Mouse (Mus musculus) neural tube, embryonic 12.5 days (tissue): ENCODE data around the gene Samd8. TPM values are rescaled to one million over a fixed set of nuclear protein-coding genes. Genes with fewer than 3 reads are reported as not detected.

Experiments
- ATAC-seq: fragments of 200-750 bp; cut with Nextera tagmentation; 2 replicates; pipeline ENCODE4 v1.8.0; 2017; ENCODE audit warnings: low read depth, mild to moderate bottlenecking, moderate TSS enrichment, moderate library complexity; ENCODE audit not compliant: low FRiP score
- H3K27ac ChIP-seq: fragments of 300-500 bp; sonication (generic); 2 replicates; pipeline ENCODE4 v1.5.1; 2016
- H3K27me3 ChIP-seq: fragments of 300-500 bp; sonication (generic); replicated peaks from 2 replicates; pipeline ENCODE4 v1.6.1; 2016; ENCODE audit warnings: mild to moderate bottlenecking
- H3K36me3 ChIP-seq: fragments of 300-500 bp; sonication (generic); 2 replicates; pipeline ENCODE4 v1.6.1; 2016; ENCODE audit warnings: mild to moderate bottlenecking
- H3K4me1 ChIP-seq: fragments of 300-500 bp; sonication (generic); 2 replicates; pipeline ENCODE4 v1.6.1; 2016
- H3K4me2 ChIP-seq: fragments of 300-500 bp; sonication (generic); replicated peaks from 2 replicates; pipeline ENCODE4 v1.6.1; 2016; ENCODE audit warnings: mild to moderate bottlenecking
- H3K4me3 ChIP-seq: fragments of 300-500 bp; sonication (generic); 2 replicates; pipeline ENCODE4 v1.5.1; 2016
- H3K9ac ChIP-seq: fragments of 300-500 bp; sonication (generic); 2 replicates; pipeline ENCODE4 v1.6.1; 2016; ENCODE audit warnings: mild to moderate bottlenecking
- H3K9me3 ChIP-seq: fragments of 300-500 bp; sonication (generic); 2 replicates; pipeline ENCODE4 v1.6.1; 2016; ENCODE audit warnings: mild to moderate bottlenecking
- WGBS: fragments of 180-500 bp; shearing (Covaris S2); methylation state at CpG from one replicate; pipeline ENCODE4 v1.1.7; 2016; 5-methylcytosine and 5-hydroxymethylcytosine counted together
- polyA plus RNA-seq: library from polyadenylated mRNA; unstranded; fragments of >200 nt; fragmentation: Nextera tagmentation; extraction: Ambion mirVana; gene quantifications from 2 replicates; pipeline ENCODE4 v1.2.1, GENCODE M21; 2016

Gene Samd8
- polyA plus RNA-seq, 1 experiment from 2014 or later, result 14.6 TPM

DNA sequence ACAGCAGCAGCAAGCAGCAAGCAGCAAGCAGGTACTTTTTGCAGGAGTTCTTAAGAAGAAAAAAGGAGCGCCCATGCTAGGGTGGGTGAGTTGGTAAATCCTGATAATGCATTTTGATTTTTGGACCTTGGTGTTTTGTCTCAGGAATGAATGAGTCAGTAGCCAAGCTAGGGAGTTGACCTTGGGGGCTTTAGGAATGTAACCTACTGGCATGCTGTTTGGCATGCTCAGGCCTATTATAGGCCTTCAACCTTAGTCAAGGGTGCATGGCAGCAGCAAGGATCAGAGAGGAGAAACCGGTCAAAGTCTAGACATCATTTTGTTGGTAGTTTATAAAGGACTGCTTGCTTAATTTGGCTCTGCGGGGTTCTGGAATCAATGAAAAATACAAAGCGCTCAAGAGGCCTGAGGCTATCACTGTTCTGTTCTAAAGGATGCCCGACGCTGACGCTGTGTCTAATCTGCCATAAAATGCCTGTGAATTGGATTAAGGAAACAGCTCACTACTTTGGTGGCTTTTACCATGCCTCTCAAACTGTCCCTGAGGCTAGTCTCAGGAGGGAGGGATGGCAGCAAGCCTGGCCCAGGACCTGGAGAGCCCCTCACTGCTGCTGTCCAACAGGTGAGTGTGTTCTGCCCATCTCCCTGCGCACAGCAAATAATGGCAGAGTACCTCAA lies 28.2 kb upstream of the Samd8 start:
- Histone ChIP-seq H3K4me1 (peaks cover 3% of the 10 kb centered on the region; the same call in 1 of the 2 replicates), H3K9ac (no peak overlapping the region), H3K27me3 (no peaks in the 10 kb centered on the region), H3K27ac (no peak overlapping the region), H3K4me2 (no peak overlapping the region), H3K36me3 (no peaks in the 10 kb centered on the region), H3K4me3 (no peak overlapping the region), H3K9me3 (no peaks in the 10 kb centered on the region)
- no peak for ATAC-seq
- 65% methylated on average over 8 of the region's 8 CpGs for WGBS

DNA sequence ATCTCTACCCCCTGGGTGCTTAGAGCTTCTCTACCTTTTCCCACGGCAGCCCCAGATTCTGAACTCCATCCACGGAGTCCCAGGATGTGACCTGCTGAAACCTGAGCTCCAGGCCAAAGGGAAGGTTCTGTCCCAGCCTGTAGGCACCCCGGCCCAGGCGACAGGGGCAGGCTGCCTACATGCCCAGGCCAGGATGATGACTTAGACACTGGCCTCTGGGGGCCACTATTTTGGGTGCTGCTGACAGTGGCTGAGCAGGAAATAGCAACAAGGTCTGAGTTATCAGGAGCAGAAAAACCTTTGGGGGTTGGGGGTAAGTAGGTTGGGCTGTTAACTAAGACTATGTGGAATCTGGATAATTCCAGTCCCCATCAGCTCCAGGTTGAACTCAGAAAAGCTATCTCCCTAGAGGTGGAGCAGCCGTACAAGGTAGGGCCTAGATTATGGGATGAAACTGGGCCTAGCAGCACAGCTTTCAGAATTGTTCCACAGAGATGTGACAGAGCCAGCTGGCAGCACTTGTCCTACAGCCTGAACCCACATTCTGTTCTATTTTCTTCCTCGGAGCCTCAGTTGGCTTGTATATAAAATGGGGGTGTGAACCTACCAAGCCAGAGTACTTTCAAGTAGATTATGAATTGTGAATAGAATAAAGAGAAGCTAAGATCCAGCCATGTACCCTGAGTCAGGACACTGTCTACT lies 21.1 kb upstream of the Samd8 start:
- 0 out of 2 replicates have a peak, but pooled peaks cover 3% of the 10 kb centered on the region for H3K9me3 ChIP-seq
- H3K4me2 ChIP-seq, result no peak overlapping the region
- no peaks in the 10 kb centered on the region for H3K27me3 ChIP-seq
- H3K36me3 ChIP-seq, result no peaks in the 10 kb centered on the region
- no peak overlapping the region for H3K27ac ChIP-seq
- H3K9ac ChIP-seq, result no peak overlapping the region
- 80% methylated on average over 6 of the region's 6 CpGs for WGBS
- H3K4me3 ChIP-seq, result no peak overlapping the region
- ATAC-seq, result no peak
- no peaks in the 10 kb centered on the region for H3K4me1 ChIP-seq

DNA sequence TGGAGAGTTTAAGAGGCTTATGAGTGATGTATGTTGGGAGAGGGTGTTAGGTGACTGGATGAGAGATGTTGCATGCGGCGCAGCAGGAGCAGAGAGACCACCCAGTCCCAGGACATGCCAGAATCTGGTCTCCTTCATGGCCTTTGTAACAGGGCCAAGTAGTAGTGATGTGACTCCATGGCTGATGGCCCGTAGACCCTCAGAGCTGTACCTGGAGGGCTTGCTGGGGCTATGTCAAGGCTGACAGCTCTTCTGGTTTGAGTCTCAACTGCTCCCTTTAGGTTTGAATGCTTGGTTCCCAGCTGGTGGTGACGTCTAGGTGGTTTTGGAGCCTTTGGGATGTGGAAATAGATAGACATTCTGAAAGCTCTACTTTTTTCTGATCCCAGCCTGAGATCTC lies 20.4 kb upstream of the Samd8 start:
- 90% methylated on average over 4 of the region's 4 CpGs for WGBS
- no peak overlapping the region for H3K9ac ChIP-seq
- H3K9me3 ChIP-seq, result 0 out of 2 replicates have a peak, but pooled peaks cover 3% of the 10 kb centered on the region
- ATAC-seq, result no peak
- H3K36me3 ChIP-seq, result no peaks in the 10 kb centered on the region
- no peak overlapping the region for H3K4me3 ChIP-seq
- H3K4me2 ChIP-seq, result no peak overlapping the region
- no peak overlapping the region for H3K27ac ChIP-seq
- no peaks in the 10 kb centered on the region for H3K27me3 ChIP-seq
- H3K4me1 ChIP-seq, result no peaks in the 10 kb centered on the region

DNA sequence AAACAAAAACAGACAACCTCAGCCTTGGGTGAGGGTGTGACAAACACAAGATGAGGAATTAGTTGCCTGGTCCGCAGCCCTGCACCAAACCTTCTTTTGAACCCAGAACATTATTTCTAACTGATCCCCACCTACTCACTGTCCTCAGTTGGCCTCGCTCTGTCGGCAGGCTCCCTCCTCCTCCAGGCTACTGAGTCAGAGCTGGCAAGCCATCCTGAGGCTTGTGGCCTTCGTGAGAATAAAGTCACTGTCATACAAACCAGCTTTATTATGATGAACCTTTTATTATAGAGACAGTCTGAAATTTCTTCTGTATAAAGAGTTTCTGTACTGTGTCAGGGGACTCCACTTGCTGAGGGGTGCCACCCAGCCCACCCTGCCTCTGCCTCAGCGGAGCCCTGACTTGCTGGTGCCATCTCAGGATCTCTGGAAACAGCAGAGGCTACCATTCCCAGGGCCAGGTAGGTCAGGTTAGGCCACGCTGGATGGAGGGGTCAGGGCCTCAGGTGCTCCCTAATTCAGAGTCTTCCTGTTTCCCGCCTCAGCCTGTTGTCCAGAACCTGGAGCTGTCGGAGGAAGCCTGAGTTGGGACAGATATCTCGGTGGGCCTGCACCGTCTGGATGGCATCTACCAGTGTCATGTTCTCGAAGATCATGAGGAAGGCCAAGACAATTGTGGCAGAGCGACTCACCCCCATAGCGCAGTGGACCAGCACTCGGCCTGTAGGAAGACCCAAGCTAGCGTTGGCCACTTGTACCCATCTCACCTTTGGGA lies 17.0 kb upstream of the Samd8 start:
- H3K27me3 ChIP-seq, result no peaks in the 10 kb centered on the region
- no peaks in the 10 kb centered on the region for H3K36me3 ChIP-seq
- H3K4me2 ChIP-seq, result no peak overlapping the region
- no peaks in the 10 kb centered on the region for H3K4me1 ChIP-seq
- H3K9ac ChIP-seq, result no peak overlapping the region
- no peak overlapping the region for H3K27ac ChIP-seq
- no peak for ATAC-seq
- H3K4me3 ChIP-seq, result no peak overlapping the region
- WGBS, result 92% methylated on average over 15 of the region's 15 CpGs
- H3K9me3 ChIP-seq, result 0 out of 2 replicates have a peak, but pooled peaks cover 3% of the 10 kb centered on the region

DNA sequence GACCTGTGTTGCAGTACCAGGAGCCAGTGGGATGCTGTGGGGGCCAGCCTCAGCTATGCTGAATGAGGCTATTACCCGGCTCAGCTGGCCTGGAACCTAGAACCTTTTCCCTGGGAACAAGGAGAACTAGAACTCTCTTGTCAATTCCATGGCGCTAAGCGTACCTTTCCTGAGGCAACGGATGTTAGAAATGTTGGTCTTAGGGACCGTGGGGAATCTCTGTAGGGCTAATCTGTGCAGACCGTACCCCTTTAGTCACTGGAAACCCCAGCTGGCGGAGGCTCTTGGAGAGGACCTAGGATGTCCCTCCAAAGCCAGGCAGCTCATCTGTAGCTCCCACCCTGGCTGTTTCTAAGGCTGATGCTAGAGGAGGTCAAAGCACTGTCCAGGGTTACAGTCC lies 10.0 kb upstream of the Samd8 start:
- ATAC-seq, result no peak
- Histone ChIP-seq H3K4me3 (no peak overlapping the region), H3K9ac (no peak overlapping the region), H3K36me3 (no peaks in the 10 kb centered on the region), H3K27ac (no peak overlapping the region), H3K27me3 (no peaks in the 10 kb centered on the region), H3K4me1 (no peaks in the 10 kb centered on the region), H3K9me3 (no peaks in the 10 kb centered on the region), H3K4me2 (no peak overlapping the region)
- 95% methylated on average over 7 of the region's 7 CpGs for WGBS

DNA sequence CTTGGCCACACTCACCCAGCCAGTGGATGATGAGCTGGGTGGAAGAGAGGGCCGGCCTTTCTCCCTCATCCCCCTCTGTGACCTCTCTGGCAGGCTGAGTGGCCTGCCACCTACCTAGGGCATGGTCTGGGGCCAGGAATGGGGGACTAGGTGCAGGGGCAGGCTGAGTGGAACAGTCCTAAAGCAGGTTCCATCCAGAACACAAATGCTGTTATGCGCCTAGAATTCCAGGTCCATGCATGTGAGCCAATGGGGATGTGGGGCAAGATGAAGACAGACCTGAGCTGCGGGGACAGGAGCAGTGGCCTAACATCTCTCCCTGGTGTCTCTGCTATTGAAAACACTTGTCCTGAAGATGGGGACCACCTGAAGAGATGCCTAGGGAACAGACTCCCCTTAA lies 9.0 kb upstream of the Samd8 start:
- no peak overlapping the region for H3K4me2 ChIP-seq
- H3K4me1 ChIP-seq, result no peaks in the 10 kb centered on the region
- no peaks in the 10 kb centered on the region for H3K36me3 ChIP-seq
- ATAC-seq, result no peak
- H3K9ac ChIP-seq, result no peak overlapping the region
- 89% methylated on average over 3 of the region's 3 CpGs for WGBS
- no peaks in the 10 kb centered on the region for H3K9me3 ChIP-seq
- no peak overlapping the region for H3K27ac ChIP-seq
- H3K4me3 ChIP-seq, result no peak overlapping the region
- no peaks in the 10 kb centered on the region for H3K27me3 ChIP-seq

DNA sequence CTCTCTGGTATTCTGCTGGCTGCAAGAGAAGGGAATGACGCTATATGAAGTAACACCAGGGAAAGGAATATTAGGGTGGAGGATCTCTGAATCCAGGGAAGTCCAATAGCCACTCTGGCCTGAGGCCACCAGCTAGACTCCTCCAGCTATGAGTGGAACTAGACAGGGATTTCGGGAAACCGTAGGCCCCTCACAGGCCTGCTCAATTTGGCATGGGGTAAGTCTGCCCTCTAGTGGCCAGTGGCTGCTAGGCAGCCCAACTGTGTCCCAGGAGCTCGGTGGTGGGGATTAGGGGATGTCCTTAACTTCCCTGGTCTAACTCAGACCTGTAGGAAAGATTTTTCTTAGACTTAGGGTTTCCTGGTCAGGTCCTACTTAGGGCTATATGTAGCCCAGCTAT lies 8.5 kb upstream of the Samd8 start:
- ATAC-seq, result peak; percentile 63
- Histone ChIP-seq H3K36me3 (no peaks in the 10 kb centered on the region), H3K9me3 (no peaks in the 10 kb centered on the region), H3K27ac (no peak overlapping the region), H3K27me3 (no peaks in the 10 kb centered on the region), H3K4me2 (no peak overlapping the region), H3K9ac (no peak overlapping the region), H3K4me1 (no peaks in the 10 kb centered on the region), H3K4me3 (no peak overlapping the region)
- WGBS, result 11% methylated on average over 4 of the region's 4 CpGs

DNA sequence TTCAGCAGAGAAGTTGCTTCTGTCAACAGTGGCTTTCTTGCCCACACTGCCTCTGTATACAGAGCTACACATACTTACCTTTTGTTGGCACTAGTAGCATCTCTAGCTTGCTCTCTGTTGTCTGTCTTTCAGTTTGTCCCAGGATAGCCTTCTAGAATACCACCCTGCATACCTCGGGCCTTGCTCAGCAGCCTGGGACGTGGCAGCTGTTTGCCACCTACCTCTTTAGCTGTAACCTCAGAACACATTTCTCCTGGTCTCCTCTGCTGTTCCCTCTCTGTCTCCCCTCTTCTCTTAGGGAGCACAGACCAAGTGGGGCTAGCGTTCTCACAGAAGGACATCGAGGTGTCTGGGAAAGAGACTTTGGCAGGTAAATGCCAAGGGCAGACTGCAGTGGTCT lies 7.9 kb upstream of the Samd8 start:
- Histone ChIP-seq H3K4me3 (no peak overlapping the region), H3K4me1 (no peaks in the 10 kb centered on the region), H3K4me2 (no peak overlapping the region), H3K9ac (no peak overlapping the region), H3K27ac (no peak overlapping the region), H3K36me3 (no peaks in the 10 kb centered on the region), H3K9me3 (no peaks in the 10 kb centered on the region), H3K27me3 (no peaks in the 10 kb centered on the region)
- 88% methylated on average over 4 of the region's 4 CpGs for WGBS
- no peak for ATAC-seq

DNA sequence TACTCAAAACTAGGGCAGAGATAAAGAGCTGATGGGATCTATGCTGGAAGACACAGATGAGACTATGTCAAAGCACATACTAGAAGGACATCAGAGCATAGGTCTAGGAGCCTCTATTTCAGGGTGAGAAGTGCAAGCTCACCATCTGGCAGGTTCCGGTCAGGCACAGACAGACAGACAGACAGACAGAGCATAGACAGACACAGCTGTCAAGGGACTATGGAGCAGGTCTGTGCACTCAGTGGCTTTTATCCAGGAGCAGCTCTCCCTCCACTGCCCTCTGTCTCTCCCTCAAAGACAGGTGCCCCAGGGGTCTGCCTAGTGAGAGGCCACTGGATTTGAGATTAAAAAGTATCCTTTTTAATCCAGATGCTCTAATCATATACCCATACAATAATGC lies 6.2 kb upstream of the Samd8 start:
- WGBS, result 97% methylated on average over 1 of the region's 1 CpGs
- no peak overlapping the region for H3K4me2 ChIP-seq
- H3K27me3 ChIP-seq, result no peaks in the 10 kb centered on the region
- H3K4me1 ChIP-seq, result no peaks in the 10 kb centered on the region
- no peaks in the 10 kb centered on the region for H3K9me3 ChIP-seq
- ATAC-seq, result no peak
- H3K4me3 ChIP-seq, result no peak overlapping the region
- H3K27ac ChIP-seq, result no peak overlapping the region
- H3K9ac ChIP-seq, result no peak overlapping the region
- no peaks in the 10 kb centered on the region for H3K36me3 ChIP-seq

DNA sequence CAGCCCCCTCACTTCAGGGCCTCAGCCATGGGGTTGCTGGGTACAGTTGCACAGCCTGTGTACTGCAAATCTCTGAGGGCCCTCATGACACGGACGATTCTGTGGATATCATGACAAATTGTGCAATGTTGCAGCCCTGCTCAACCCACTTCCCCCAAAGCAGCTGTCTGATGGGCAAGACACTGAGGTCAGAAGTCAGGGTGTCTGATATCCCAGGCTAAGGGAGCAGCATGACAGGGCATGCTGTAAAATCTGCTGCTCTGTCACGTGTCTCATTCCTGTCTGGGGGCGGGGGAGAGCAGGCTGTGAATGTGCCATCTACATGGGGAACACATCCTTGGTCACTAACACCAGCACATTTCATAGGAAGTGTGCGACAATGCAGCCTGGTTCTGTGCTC lies 5.2 kb upstream of the Samd8 start:
- no peaks in the 10 kb centered on the region for H3K4me1 ChIP-seq
- H3K27me3 ChIP-seq, result no peaks in the 10 kb centered on the region
- H3K9ac ChIP-seq, result no peak overlapping the region
- H3K9me3 ChIP-seq, result no peaks in the 10 kb centered on the region
- no peak for ATAC-seq
- H3K4me2 ChIP-seq, result no peak overlapping the region
- no peak overlapping the region for H3K4me3 ChIP-seq
- 80% methylated on average over 5 of the region's 5 CpGs for WGBS
- H3K36me3 ChIP-seq, result no peaks in the 10 kb centered on the region
- H3K27ac ChIP-seq, result no peak overlapping the region

DNA sequence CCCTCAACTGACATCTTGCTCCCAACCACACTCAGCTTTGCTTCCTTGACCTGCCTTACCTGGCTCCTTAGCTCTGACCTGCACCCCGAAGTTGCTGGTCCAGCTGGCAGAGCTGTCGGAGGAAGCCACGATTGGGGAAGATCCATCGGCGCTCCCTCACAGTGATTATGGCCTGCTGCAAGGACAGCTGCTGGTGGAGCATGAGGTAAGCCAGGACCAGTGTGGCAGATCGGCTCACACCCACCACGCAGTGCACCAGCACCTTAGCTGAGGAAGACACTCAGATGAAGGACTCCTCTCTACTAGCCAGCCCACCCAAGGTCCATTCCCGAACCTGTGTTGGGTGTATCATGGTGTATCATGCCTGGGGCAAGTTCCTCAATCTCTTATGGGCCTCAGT lies 4.1 kb upstream of the Samd8 start:
- 93% methylated on average over 8 of the region's 8 CpGs for WGBS
- Histone ChIP-seq H3K27ac (no peak overlapping the region), H3K9me3 (no peaks in the 10 kb centered on the region), H3K4me1 (no peaks in the 10 kb centered on the region), H3K4me2 (no peak overlapping the region), H3K4me3 (no peak overlapping the region), H3K9ac (no peak overlapping the region), H3K36me3 (no peaks in the 10 kb centered on the region), H3K27me3 (no peaks in the 10 kb centered on the region)
- no peak for ATAC-seq

DNA sequence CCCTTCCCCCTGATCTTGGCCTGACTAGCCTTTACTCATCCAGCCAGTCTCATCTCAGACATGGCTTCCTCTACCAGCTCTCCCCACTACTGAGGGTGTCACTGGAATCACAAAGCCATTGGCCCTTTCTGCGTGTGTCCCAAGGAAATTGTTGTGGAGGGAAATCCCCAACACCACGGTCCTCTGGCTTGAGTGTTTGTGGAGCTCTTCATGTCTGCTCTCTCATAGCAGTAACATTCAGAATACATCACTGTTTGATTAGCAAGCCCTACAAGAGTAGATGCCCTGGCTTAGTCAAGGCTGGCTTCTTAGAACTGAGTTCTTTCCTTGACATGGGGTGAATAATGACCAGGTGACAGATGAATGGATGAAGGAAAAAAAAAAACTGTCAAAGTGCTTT lies 3.5 kb upstream of the Samd8 start:
- no peak overlapping the region for H3K4me2 ChIP-seq
- peaks cover 5% of the 10 kb centered on the region for H3K4me1 ChIP-seq
- no peaks in the 10 kb centered on the region for H3K9me3 ChIP-seq
- H3K36me3 ChIP-seq, result no peaks in the 10 kb centered on the region
- ATAC-seq, result no peak
- no peak overlapping the region for H3K9ac ChIP-seq
- 87% methylated on average over 2 of the region's 2 CpGs for WGBS
- H3K27me3 ChIP-seq, result no peaks in the 10 kb centered on the region
- no peak overlapping the region for H3K27ac ChIP-seq
- no peak overlapping the region for H3K4me3 ChIP-seq
